Mouse (Mus musculus) liver (tissue): ENCODE measurements at regions not wholly inside any gene's neighbourhood (a gene's known extent, or its start where the extent isn't known, plus 50 kb on each side); places are given as distances from the start of the nearest gene placed in this dataset.
A peak's percentile ranks its signal among the peaks of the same experiment; 100 is the strongest.

Experiments used
- DNase-seq: peaks from one replicate; pipeline ENCODE4 v3.0.0-alpha.2; 2020; ENCODE audit warnings: mixed read lengths

DNA sequence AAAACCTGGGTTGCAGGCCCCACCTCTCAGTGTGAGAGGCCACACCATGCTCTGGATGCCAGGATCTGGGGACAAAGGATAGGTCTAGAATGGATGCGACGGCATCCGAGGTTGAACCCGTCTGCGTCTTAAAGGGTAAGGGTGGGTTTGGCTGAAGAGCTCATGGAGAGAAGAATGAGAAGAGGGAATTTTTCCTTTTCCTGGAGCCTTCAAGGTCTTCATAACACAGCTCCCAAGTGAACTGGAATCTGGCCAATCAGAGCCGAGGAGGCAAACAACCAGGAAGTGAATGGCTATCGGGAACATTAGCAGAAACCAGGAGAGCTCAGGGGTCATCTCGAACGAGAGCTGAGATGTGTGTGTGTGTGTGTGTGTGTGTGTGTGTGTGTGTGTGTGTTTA, 320.1 kb downstream of the Med13l start:
- no peak for DNase-seq

GRCm38 (mm10) chr5:118881886-118882285, 321.4 kb downstream of the Med13l start:
- no peak for DNase-seq

GRCm38 (mm10) chr5:118888131-118888530, 327.7 kb downstream of the Med13l start:
- DNase-seq, result no peak

DNA sequence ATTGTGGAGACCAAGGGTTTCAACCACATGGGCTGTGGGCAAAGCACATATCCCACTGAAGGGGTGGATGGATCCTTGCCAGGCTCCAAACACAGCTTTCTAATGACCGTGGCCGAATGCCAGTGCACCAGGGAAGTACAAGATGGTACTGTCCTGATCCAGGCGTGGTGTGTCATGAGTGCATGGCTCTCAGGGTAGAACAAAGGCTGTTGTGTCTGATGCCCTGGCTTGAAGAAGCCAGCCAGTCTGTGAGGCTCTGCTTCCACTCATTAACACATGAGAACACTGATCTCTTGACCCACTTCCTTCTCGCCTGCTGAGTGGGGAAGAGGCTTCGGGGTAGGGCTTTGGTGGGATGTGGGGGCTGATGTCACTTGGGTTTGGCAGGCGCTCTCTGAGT, 330.7 kb downstream of the Med13l start:
- no peak for DNase-seq

DNA sequence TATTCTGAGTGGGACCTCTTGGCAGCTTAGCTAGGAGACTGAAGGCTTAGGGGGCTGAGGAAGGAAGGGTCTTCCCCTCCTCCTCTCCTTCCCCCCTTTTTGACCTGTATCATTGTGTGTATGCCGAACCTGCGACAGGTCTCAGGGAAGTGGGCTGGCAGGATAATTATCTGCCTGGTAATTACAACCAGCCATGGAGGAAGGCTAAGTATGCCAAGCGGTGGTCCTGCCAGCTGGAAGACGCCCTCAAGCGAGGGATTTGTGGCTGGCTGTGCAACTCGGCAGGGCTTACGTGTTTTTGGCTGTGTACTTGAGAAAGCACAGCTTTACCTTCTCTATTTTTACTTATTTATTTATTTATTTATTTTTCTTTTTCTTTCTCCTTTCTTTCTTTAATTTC, 347.7 kb downstream of the Med13l start:
- DNase-seq, result no peak

DNA sequence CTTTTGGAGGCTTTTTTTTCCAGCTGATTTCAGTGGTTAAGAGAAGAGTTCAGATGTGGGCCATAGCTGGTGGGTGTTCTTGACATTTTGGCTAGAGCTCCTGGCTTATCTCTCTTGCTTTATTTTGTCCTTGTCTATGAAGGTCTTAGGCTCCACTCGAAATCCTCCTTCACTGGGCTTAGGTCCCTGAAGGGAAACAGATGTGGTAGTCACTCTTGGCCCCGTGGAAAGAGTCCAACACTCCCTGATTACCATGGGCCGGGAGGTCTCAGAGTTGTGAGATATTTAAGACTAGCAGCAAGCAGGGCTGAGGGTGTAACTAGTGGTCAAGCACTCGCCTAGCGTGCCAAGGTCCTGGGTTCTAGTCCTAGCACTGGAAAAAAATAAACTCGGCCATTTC, 349.3 kb downstream of the Med13l start:
- no peak for DNase-seq

GRCm38 (mm10) chr5:118914191-118914750, 353.8 kb downstream of the Med13l start:
- DNase-seq, result no peak

- no peak for DNase-seq
Observed at GRCm38 (mm10) chr5:118923357-118923756, 362.9 kb downstream of the Med13l start.

- no peak for DNase-seq
Observed at GRCm38 (mm10) chr5:118929037-118929436, 368.6 kb downstream of the Med13l start.

GRCm38 (mm10) chr5:118929990-118930501, 369.6 kb downstream of the Med13l start:
- DNase-seq, result peak; percentile 5

DNA sequence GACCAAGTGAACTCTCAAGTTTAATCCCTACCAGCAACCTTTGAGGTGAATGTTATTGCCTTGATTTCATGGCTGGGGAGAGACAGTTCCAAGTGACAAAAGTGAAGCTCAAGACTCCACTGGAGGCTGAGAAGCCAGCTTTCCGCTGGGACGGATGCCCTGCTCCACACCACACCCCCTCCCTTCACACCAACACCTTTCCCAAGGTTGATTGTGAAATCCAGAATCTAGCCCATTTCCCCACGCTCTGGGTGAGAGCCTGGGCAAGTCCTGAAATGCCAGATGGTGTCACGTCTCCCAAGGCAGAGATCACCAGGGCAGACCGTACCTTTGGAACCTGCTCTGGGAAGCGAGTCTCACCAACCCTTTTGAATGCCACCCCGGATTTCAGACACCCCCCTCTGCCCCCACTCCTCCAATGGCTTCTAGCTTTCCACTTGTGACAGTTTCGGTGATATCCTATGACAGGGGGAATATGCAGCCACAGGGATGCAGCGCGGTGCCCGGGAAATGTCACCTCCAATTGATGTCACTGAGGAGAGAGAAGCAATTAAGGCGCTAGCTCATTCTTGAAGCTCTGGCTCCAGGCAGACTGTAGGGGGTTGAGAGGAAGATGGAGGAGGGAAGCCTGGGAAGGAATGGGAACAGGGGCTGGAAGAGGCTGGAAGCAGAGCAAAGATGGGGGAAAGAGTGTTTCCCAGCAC, 379.0 kb downstream of the Med13l start:
- DNase-seq, result no peak

GRCm38 (mm10) chr5:118944256-118944655, 383.8 kb downstream of the Med13l start:
- no peak for DNase-seq

DNA sequence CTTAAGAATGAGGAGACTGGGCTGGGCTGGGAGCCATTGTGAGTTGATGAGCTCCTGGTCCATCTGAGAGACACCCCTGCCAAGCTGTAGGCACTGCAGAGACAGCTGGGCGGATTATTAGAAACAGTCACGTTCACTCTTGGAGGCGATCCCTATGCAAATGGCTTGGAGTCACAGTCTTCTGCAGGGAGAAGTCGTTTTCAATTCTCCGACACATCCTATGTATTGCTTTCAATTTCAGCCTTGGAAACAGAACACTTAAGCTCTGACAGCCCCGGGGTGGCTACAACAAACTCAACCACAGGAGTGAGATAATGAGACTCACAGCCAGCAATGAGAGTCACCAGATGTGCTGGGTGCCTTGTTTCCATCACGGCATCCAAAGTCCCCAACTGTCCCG, 385.6 kb downstream of the Med13l start:
- no peak for DNase-seq

- DNase-seq, result no peak
Observed at GRCm38 (mm10) chr5:118946994-118947393, 386.5 kb downstream of the Med13l start.

GRCm38 (mm10) chr5:118948119-118948786, 387.8 kb downstream of the Med13l start:
- DNase-seq, result no peak

GRCm38 (mm10) chr5:118951067-118951466, 390.6 kb downstream of the Med13l start:
- no peak for DNase-seq

DNA sequence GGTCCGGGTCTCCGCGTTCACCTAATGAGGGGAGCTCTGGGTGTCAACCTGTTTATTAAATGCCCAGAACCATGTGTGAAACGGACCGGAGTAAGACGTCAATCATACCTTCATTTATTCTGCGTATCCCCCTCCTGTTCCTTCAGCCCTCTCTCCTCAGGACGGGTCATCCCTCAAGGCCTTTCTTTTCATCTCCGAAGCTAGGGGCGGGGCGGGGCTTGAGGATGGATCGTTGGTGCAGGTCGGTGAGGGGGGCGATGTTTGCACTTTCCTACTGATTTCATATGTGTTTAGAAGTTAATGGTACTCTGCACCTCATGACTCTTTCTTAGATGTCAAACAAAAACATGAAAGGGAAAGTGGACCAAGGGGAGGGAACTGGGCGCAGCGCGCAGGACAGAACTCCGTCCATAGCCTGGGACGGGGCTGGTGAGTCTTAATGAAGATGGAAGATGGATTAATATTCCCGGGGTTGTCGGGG, 400.1 kb downstream of the Med13l start:
- no peak for DNase-seq

DNA sequence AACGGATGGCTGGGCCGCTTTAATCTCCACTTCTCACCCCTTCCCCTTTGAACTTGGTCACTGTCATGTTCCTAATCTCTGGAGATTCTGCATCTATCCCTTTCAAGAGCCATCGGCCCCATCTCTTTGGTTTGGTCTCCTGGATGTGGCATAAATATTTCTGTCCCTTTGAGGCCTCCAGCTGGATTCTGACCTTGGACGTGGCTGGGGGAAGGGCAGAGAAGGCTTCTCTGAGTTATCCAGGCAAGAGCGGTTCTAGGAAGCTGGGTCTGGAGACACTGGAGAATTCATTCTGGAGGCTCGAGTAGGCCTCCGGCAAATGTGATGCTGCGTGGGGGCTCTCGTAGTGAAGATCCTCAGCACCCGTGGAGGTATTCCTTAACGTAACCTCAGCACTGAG, 400.6 kb downstream of the Med13l start:
- no peak for DNase-seq

- no peak for DNase-seq
Observed at GRCm38 (mm10) chr5:118962152-118962551, 401.7 kb downstream of the Med13l start.

- no peak for DNase-seq
Observed at GRCm38 (mm10) chr5:118963001-118963400, 402.5 kb downstream of the Med13l start.

DNA sequence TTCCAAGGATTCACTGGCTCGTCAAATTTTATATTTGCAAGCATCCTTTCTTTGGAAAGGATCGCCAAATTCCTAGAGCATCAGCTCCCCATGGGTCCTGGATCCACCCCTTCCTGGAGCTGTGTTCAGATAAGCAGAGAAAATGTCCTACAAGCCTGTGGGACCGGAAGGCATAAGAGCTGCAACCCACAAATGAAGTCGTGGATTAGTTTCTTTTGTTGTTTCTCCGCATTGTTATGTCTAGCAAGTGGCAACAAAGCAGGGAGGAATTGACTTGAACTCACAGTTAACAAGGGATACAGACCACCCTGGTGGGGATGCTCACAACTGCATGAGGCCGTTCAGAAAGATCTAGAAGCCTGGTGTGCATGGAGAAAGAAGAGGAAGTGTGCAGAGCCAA, 406.4 kb downstream of the Med13l start:
- DNase-seq, result no peak

DNA sequence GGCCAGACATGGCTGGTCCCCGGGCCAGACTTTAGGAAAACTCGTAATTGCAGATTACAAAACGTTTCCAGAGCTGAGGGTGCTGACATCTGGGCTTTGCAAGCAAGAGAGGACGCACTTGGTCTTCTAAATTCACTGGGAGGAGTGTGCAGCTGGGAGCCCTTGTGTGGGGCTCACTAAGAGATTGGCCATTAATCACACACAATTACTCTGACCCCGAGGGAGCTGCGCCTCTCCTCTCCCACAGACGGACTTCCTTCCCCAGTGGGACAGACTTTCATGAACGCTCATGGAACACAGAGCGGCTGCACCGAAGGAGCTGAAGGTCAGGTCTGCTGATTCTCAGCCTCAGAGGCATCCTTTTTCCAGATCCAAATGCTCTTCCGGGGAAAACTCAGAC, 407.2 kb downstream of the Med13l start:
- no peak for DNase-seq

- DNase-seq, result no peak
Observed at GRCm38 (mm10) chr5:118975147-118975546, 414.7 kb downstream of the Med13l start.
